Mouse (Mus musculus) limb, embryonic 15.5 days (tissue): ENCODE measurements around the gene Astn2. TPM values are rescaled to one million over a fixed set of nuclear protein-coding genes. Genes with fewer than 3 reads are reported as not detected.

Source experiments
- ATAC-seq: fragments of 200-750 bp; cut with Nextera tagmentation; 2 replicates; pipeline ENCODE4 v1.8.0; 2017; ENCODE audit warnings: low read depth, moderate TSS enrichment; ENCODE audit not compliant: insufficient number of reproducible peaks, low FRiP score, low TSS enrichment
- H3K27ac ChIP-seq: fragments of 300-500 bp; sonication (generic); 2 replicates; pipeline ENCODE4 v1.5.1; 2015; ENCODE audit warnings: moderate library complexity, mild to moderate bottlenecking, inconsistent platforms
- H3K27me3 ChIP-seq: fragments of 300-500 bp; sonication (generic); 2 replicates; pipeline ENCODE4 v1.6.1; 2015; ENCODE audit warnings: inconsistent platforms
- H3K36me3 ChIP-seq: fragments of 300-500 bp; sonication (generic); 2 replicates; pipeline ENCODE4 v1.6.1; 2015; ENCODE audit warnings: inconsistent platforms
- H3K4me1 ChIP-seq: fragments of 300-500 bp; sonication (generic); 2 replicates; pipeline ENCODE4 v1.6.1; 2015; ENCODE audit warnings: inconsistent platforms
- H3K4me2 ChIP-seq: fragments of 300-500 bp; sonication (generic); 2 replicates; pipeline ENCODE4 v1.6.1; 2015; ENCODE audit warnings: mild to moderate bottlenecking, inconsistent platforms
- H3K4me3 ChIP-seq: fragments of 300-500 bp; sonication (generic); 2 replicates; pipeline ENCODE4 v1.5.1; 2015; ENCODE audit warnings: mild to moderate bottlenecking, inconsistent platforms
- H3K9ac ChIP-seq: fragments of 300-500 bp; sonication (generic); 2 replicates; pipeline ENCODE4 v1.6.1; 2015; ENCODE audit warnings: inconsistent platforms
- H3K9me3 ChIP-seq: fragments of 300-500 bp; sonication (generic); 2 replicates; pipeline ENCODE4 v1.6.1; 2016; ENCODE audit warnings: inconsistent platforms
- WGBS: fragments of 180-500 bp; shearing (Covaris S2); methylation state at CpG from one replicate; pipeline ENCODE4 v1.1.7; 2015; 5-methylcytosine and 5-hydroxymethylcytosine counted together
- polyA plus RNA-seq: library from polyadenylated mRNA; unstranded; fragments of >200 nt; fragmentation: Nextera tagmentation; extraction: Ambion mirVana; gene quantifications from 2 replicates; pipeline ENCODE4 v1.2.1, GENCODE M21; 2015

Gene Astn2
- polyA plus RNA-seq, 1 experiment from 2014 or later = 1.5 TPM

- no peak overlapping the region for H3K9ac ChIP-seq
- H3K27me3 ChIP-seq = no peaks in the 10 kb centered on the region
- H3K9me3 ChIP-seq = no peaks in the 10 kb centered on the region
- no peaks in the 10 kb centered on the region for H3K36me3 ChIP-seq
- no peak overlapping the region for H3K4me2 ChIP-seq
- H3K27ac ChIP-seq = no peak overlapping the region
- ATAC-seq = no peak
- H3K4me1 ChIP-seq = peaks cover 31% of the 10 kb centered on the region
- 79% methylated on average over 10 of the region's 10 CpGs for WGBS
- no peak overlapping the region for H3K4me3 ChIP-seq
Measured at GRCm38 (mm10) chr4:65607184-65607631, 797.2 kb downstream of the Astn2 start.

GRCm38 (mm10) chr4:65605151-65605702 lies 799.2 kb downstream of the Astn2 start:
- H3K27me3 ChIP-seq = no peaks in the 10 kb centered on the region
- peak; percentile 73 for ATAC-seq
- H3K4me3 ChIP-seq = peak overlapping the region; percentile 74
- peaks cover 23% of the 10 kb centered on the region for H3K4me1 ChIP-seq
- under 1% methylated on average over 21 of the region's 21 CpGs for WGBS
- no peaks in the 10 kb centered on the region for H3K9me3 ChIP-seq
- peak overlapping the region; percentile 57 for H3K4me2 ChIP-seq
- no peaks in the 10 kb centered on the region for H3K36me3 ChIP-seq
- peak overlapping the region; percentile 64 for H3K9ac ChIP-seq
- H3K27ac ChIP-seq = peak overlapping the region; percentile 57; the same call in 1 of the 2 replicates

DNA sequence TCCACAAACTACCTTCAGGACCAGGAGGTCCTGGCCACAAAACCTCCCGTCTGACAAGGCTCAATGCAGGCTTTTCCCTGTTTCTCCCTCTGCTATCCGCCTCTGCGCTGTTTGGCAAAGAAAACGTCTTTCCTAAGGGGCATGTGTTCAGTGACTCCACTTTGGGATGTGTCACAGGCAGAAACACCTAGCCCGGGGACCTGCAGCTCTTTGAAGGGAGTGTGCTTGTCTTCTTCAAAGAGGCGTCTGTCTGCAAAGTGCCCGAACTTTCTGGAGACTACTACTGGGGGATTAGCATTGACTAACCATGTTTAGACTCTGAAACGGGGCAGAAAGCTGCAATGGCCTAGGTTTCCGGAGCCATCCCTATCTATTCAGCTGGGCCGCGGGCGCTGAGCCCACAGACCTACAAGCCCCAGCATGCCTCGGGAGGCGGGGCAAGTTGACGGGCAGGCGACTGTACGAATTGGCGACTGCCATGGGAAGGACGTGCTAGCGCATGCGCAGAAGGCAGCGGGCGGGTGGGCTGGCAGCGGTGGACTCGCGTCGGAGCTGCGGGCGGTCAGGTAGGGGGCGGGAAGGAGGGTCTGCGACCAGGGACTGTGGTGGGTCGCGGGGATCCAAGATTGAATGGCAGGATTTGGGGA lies 799.8 kb downstream of the Astn2 start, which contains the start of gene Trim32:
TSS of gene Trim32 (plus strand) at position 483 of the 647 bp plus-strand sequence.
- peak within 1 kb of the TSS; percentile 64 for H3K9ac ChIP-seq
- H3K36me3 ChIP-seq = no peaks in the 10 kb centered on the region
- H3K4me2 ChIP-seq = peak within 1 kb of the TSS; percentile 57
- ATAC-seq = peak; percentile 92
- H3K27me3 ChIP-seq = no peaks in the 10 kb centered on the region
- H3K9me3 ChIP-seq = no peaks in the 10 kb centered on the region
- 3% methylated on average over 32 of the region's 33 CpGs for WGBS
- peak within 1 kb of the TSS; percentile 74 for H3K4me3 ChIP-seq
- H3K27ac ChIP-seq = peak within 1 kb of the TSS; percentile 57; the same call in 1 of the 2 replicates
- peaks cover 19% of the 10 kb centered on the region for H3K4me1 ChIP-seq

GRCm38 (mm10) chr4:65594601-65595369 lies 809.6 kb downstream of the Astn2 start:
- 69% methylated on average over 5 of the region's 5 CpGs for WGBS
- Histone ChIP-seq H3K9me3 (no peaks in the 10 kb centered on the region), H3K4me2 (no peak overlapping the region), H3K4me1 (no peaks in the 10 kb centered on the region), H3K4me3 (no peak overlapping the region), H3K9ac (no peak overlapping the region), H3K27ac (no peak overlapping the region), H3K36me3 (no peaks in the 10 kb centered on the region), H3K27me3 (no peaks in the 10 kb centered on the region)
- no peak for ATAC-seq

DNA sequence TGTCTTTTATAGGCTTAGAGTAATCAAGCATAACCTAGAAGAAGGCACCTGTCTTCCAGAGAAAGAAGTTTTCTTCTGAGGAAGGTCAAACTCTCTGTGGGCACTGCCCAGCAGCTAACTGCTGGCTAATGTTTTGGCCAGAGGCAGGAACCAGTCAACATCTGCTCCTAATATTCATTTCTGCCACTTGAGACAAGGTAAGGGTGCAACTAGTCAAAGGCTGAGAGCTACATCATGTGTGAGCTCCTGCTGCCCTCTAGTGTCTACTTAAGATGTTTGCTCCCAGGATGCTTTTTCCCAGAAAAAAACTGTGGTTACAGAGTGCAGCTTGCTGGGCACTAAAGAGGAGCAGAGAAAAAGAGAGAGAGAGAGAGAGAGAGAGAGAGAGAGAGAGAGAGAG lies 814.6 kb downstream of the Astn2 start:
- no peaks in the 10 kb centered on the region for H3K36me3 ChIP-seq
- no peak overlapping the region for H3K4me3 ChIP-seq
- no peaks in the 10 kb centered on the region for H3K27me3 ChIP-seq
- no peaks in the 10 kb centered on the region for H3K9me3 ChIP-seq
- H3K9ac ChIP-seq = no peak overlapping the region
- H3K27ac ChIP-seq = no peak overlapping the region
- H3K4me2 ChIP-seq = no peak overlapping the region
- no peak for ATAC-seq
- no peaks in the 10 kb centered on the region for H3K4me1 ChIP-seq

GRCm38 (mm10) chr4:65586947-65587346 lies 817.5 kb downstream of the Astn2 start:
- Histone ChIP-seq H3K4me3 (no peak overlapping the region), H3K4me2 (no peak overlapping the region), H3K9ac (no peak overlapping the region), H3K27ac (no peak overlapping the region), H3K9me3 (no peaks in the 10 kb centered on the region), H3K27me3 (no peaks in the 10 kb centered on the region), H3K36me3 (no peaks in the 10 kb centered on the region), H3K4me1 (no peaks in the 10 kb centered on the region)
- ATAC-seq = no peak
- WGBS = 51% methylated on average over 5 of the region's 5 CpGs

- Histone ChIP-seq H3K36me3 (no peaks in the 10 kb centered on the region), H3K27ac (no peak overlapping the region), H3K9ac (no peak overlapping the region), H3K27me3 (no peaks in the 10 kb centered on the region), H3K9me3 (no peaks in the 10 kb centered on the region), H3K4me2 (no peak overlapping the region), H3K4me1 (no peaks in the 10 kb centered on the region), H3K4me3 (no peak overlapping the region)
- WGBS = 58% methylated on average over 1 of the region's 1 CpGs
- no peak for ATAC-seq
Measured at GRCm38 (mm10) chr4:65580254-65580653, 824.2 kb downstream of the Astn2 start.

DNA sequence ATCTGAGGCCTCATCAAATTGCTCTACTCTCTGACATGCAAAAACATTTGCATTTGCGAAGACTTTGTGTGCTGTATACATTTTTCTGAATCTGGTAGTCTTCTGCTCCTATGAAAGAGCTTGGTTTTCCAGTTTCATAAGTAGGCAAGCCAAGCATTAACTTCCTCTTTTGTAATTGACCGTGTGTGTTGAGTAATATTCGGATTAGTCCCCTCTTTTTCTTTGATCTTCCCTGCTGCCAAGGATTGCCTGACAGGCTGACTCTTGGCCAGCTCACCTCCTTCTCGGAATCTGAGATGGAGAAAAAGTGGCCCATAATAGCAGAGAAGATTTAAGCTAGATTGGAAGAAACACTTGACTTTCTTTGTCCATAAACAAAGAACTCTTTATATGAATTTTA lies 838.9 kb downstream of the Astn2 start:
- Histone ChIP-seq H3K4me2 (no peak overlapping the region), H3K4me3 (no peak overlapping the region), H3K9me3 (no peaks in the 10 kb centered on the region), H3K9ac (no peak overlapping the region), H3K27me3 (no peaks in the 10 kb centered on the region), H3K27ac (no peak overlapping the region), H3K36me3 (no peaks in the 10 kb centered on the region), H3K4me1 (no peaks in the 10 kb centered on the region)
- WGBS = 66% methylated on average over 4 of the region's 4 CpGs
- no peak for ATAC-seq

GRCm38 (mm10) chr4:65548561-65548960 lies 855.9 kb downstream of the Astn2 start:
- Histone ChIP-seq H3K4me2 (no peak overlapping the region), H3K4me1 (no peaks in the 10 kb centered on the region), H3K27me3 (no peaks in the 10 kb centered on the region), H3K4me3 (no peak overlapping the region), H3K27ac (no peak overlapping the region), H3K36me3 (no peaks in the 10 kb centered on the region), H3K9me3 (no peaks in the 10 kb centered on the region), H3K9ac (no peak overlapping the region)
- WGBS = 67% methylated on average over 6 of the region's 6 CpGs
- no peak for ATAC-seq

- H3K27ac ChIP-seq = no peak overlapping the region
- H3K27me3 ChIP-seq = no peaks in the 10 kb centered on the region
- 75% methylated on average over 2 of the region's 2 CpGs for WGBS
- no peak overlapping the region for H3K9ac ChIP-seq
- H3K4me3 ChIP-seq = no peak overlapping the region
- H3K4me2 ChIP-seq = no peak overlapping the region
- H3K36me3 ChIP-seq = no peaks in the 10 kb centered on the region
- H3K4me1 ChIP-seq = no peaks in the 10 kb centered on the region
- no peaks in the 10 kb centered on the region for H3K9me3 ChIP-seq
- ATAC-seq = no peak
Measured at GRCm38 (mm10) chr4:65545582-65545981, 858.8 kb downstream of the Astn2 start.

DNA sequence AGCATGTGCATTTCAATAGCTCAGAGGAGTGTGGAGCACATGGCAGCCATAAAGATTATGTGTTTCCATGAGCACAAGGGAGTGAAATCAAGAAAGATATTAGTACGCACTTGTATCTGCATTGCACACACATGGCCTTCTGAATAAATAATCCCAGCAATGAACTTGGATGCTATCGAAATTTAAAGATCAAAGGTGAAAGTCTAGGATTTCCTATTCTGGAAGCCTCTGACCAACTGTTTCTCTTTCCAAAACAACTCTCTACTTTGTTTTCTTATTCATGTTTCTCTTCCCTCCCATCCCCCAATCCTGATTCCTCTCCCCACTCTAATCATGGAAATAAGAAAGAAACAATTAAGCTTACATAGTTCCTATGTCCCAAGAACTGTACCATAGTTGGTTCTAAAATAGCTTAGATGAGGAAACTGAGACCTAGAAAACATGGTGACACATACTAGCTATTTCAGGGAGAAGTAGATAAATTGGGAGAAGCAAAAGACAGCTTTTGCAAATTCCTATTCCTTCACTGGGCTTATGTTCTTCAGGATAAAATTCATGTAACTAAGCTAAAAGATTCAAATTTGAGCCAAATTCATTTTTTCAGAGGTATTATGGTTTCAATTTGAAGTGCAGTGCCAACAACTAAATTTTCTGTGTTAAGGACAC lies 872.2 kb downstream of the Astn2 start:
- no peak overlapping the region for H3K4me2 ChIP-seq
- H3K4me3 ChIP-seq = no peak overlapping the region
- H3K27me3 ChIP-seq = no peaks in the 10 kb centered on the region
- no peaks in the 10 kb centered on the region for H3K36me3 ChIP-seq
- no peaks in the 10 kb centered on the region for H3K9me3 ChIP-seq
- WGBS = 66% methylated on average over 2 of the region's 2 CpGs
- H3K9ac ChIP-seq = no peak overlapping the region
- H3K4me1 ChIP-seq = peaks cover 6% of the 10 kb centered on the region; the same call in 1 of the 2 replicates
- H3K27ac ChIP-seq = no peak overlapping the region
- no peak for ATAC-seq
